Mouse (Mus musculus) stomach, postnatal 0 days (tissue): ENCODE data around the gene Myrip. TPM values are rescaled to one million over a fixed set of nuclear protein-coding genes. Genes with fewer than 3 reads are reported as not detected.
"Not testable (repeated sequence)": the region's sequence is repeated elsewhere in the genome, so short reads cannot be mapped to it uniquely, and the experiment has no call there.

Experiments used
- ATAC-seq: fragments of 200-750 bp; cut with Nextera tagmentation; 2 replicates; pipeline ENCODE4 v1.8.0; 2017; ENCODE audit not compliant: low FRiP score, low TSS enrichment
- DNase-seq: peaks from one replicate; pipeline ENCODE4 v3.0.0-alpha.2; 2016; ENCODE audit warnings: low spot score
- H3K27ac ChIP-seq: fragments of 300-500 bp; sonication (generic); replicated peaks from 2 replicates; pipeline ENCODE4 v1.5.1; 2014; ENCODE audit warnings: mild to moderate bottlenecking, control low read depth
- H3K27me3 ChIP-seq: fragments of 300-500 bp; sonication (generic); 2 replicates; pipeline ENCODE4 v1.6.1; 2014; ENCODE audit warnings: low read length; ENCODE audit not compliant: control insufficient read depth, insufficient read depth
- H3K36me3 ChIP-seq: fragments of 300-500 bp; sonication (generic); 2 replicates; pipeline ENCODE4 v1.6.1; 2014; ENCODE audit warnings: low read length, mixed read lengths; ENCODE audit not compliant: control insufficient read depth, insufficient read depth
- H3K4me1 ChIP-seq: fragments of 300-500 bp; sonication (generic); replicated peaks from 2 replicates; pipeline ENCODE4 v1.6.1; 2014; ENCODE audit warnings: antibody characterized with exemption; ENCODE audit not compliant: control insufficient read depth, insufficient read depth
- H3K4me2 ChIP-seq: fragments of 300-500 bp; sonication (generic); replicated peaks from 2 replicates; pipeline ENCODE4 v1.6.1; 2014; ENCODE audit warnings: low read depth, mild to moderate bottlenecking, control low read depth, moderate library complexity
- H3K4me3 ChIP-seq: fragments of 300-500 bp; sonication (generic); 2 replicates; pipeline ENCODE4 v1.5.1; 2014; ENCODE audit warnings: low read depth, low read length, control low read depth
- H3K9ac ChIP-seq: fragments of 300-500 bp; sonication (generic); 2 replicates; pipeline ENCODE4 v1.6.1; 2014; ENCODE audit warnings: mild to moderate bottlenecking, low read length, control low read depth, mixed read lengths
- H3K9me3 ChIP-seq: fragments of 300-500 bp; sonication (generic); 2 replicates; pipeline ENCODE4 v1.6.1; 2016; ENCODE audit warnings: low read length; ENCODE audit not compliant: control insufficient read depth
- CTCF ChIP-seq: IDR thresholded peaks from 2 replicates; pipeline ENCODE4 v1.5.1; 2016; ENCODE audit warnings: antibody characterized with exemption, low read depth, mild to moderate bottlenecking, moderate library complexity
- EP300 ChIP-seq: optimal IDR thresholded peaks from 2 replicates; pipeline ENCODE3; 2016; ENCODE audit warnings: antibody characterized with exemption
- WGBS: fragments of 180-500 bp; shearing (Covaris S2); extraction: QIAGEN DNeasy Blood & Tissue Kit; methylation state at CpG from one replicate; pipeline ENCODE4 v1.1.7; 2014; 5-methylcytosine and 5-hydroxymethylcytosine counted together
- polyA plus RNA-seq: library from polyadenylated mRNA; unstranded; fragments of >200 nt; fragmentation: Nextera tagmentation; extraction: Ambion mirVana; gene quantifications from 2 replicates; pipeline ENCODE4 v1.2.1, GENCODE M21; 2015

Gene Myrip
- polyA plus RNA-seq, 1 experiment from 2014 or later: 0.38 TPM

GRCm38 (mm10) chr9:120399537-120399936 is 98.2 kb downstream of the Myrip start:
- H3K4me2 ChIP-seq, H3K4me1 ChIP-seq, H3K27ac ChIP-seq, H3K36me3 ChIP-seq, H3K27me3 ChIP-seq, ATAC-seq, H3K9me3 ChIP-seq, H3K9ac ChIP-seq, H3K4me3 ChIP-seq, DNase-seq: not testable (repeated sequence)
- peak; percentile 49 for TF ChIP-seq CTCF
- 82% methylated on average over 2 of the region's 2 CpGs for WGBS

- Histone ChIP-seq H3K27ac (no peak overlapping the region), H3K9me3 (no peaks in the 10 kb centered on the region), H3K4me2 (no peak overlapping the region), H3K4me1 (no peaks in the 10 kb centered on the region), H3K4me3 (no peak overlapping the region), H3K36me3 (no peaks in the 10 kb centered on the region), H3K27me3 (no peaks in the 10 kb centered on the region), H3K9ac (no peak overlapping the region)
- DNase-seq: no peak
- ATAC-seq: no peak
- TF ChIP-seq CTCF (no peak), EP300 (no peak)
- WGBS: 65% methylated on average over 3 of the region's 3 CpGs
Measured at GRCm38 (mm10) chr9:120402368-120402767, 101.1 kb downstream of the Myrip start.

GRCm38 (mm10) chr9:120403661-120404060 is 102.3 kb downstream of the Myrip start:
- no peaks in the 10 kb centered on the region for H3K4me1 ChIP-seq
- H3K27me3 ChIP-seq: no peaks in the 10 kb centered on the region
- H3K9me3 ChIP-seq: no peaks in the 10 kb centered on the region
- no peak overlapping the region for H3K4me3 ChIP-seq
- no peak for TF ChIP-seq CTCF
- DNase-seq: no peak
- no peak overlapping the region for H3K27ac ChIP-seq
- no peak overlapping the region for H3K9ac ChIP-seq
- WGBS: 57% methylated on average over 5 of the region's 5 CpGs
- H3K4me2 ChIP-seq: no peak overlapping the region
- no peaks in the 10 kb centered on the region for H3K36me3 ChIP-seq
- no peak for ATAC-seq

GRCm38 (mm10) chr9:120409663-120410181 is 108.4 kb downstream of the Myrip start:
- H3K27ac ChIP-seq: no peak overlapping the region
- H3K4me3 ChIP-seq: no peak overlapping the region
- no peak overlapping the region for H3K4me2 ChIP-seq
- no peak overlapping the region for H3K9ac ChIP-seq
- no peak for ATAC-seq
- no peak for DNase-seq
- no peaks in the 10 kb centered on the region for H3K36me3 ChIP-seq
- 78% methylated on average over 17 of the region's 17 CpGs for WGBS
- no peaks in the 10 kb centered on the region for H3K4me1 ChIP-seq
- no peaks in the 10 kb centered on the region for H3K27me3 ChIP-seq
- TF ChIP-seq CTCF (no peak), EP300 (no peak)
- no peaks in the 10 kb centered on the region for H3K9me3 ChIP-seq

GRCm38 (mm10) chr9:120410421-120410820 is 109.1 kb downstream of the Myrip start:
- Histone ChIP-seq H3K4me3 (no peak overlapping the region), H3K4me1 (no peaks in the 10 kb centered on the region)
- peak; percentile 75 for DNase-seq

GRCm38 (mm10) chr9:120415504-120415903 is 114.2 kb downstream of the Myrip start:
- peak; percentile 43 for ATAC-seq

More at GRCm38 (mm10) chr9:120410421-120410820, 109.1 kb downstream of the Myrip start:
- TF ChIP-seq EP300 (no peak), CTCF (peak; percentile 81)
- Histone ChIP-seq H3K27me3 (no peaks in the 10 kb centered on the region), H3K27ac (no peak overlapping the region), H3K9ac (no peak overlapping the region), H3K36me3 (no peaks in the 10 kb centered on the region), H3K9me3 (no peaks in the 10 kb centered on the region), H3K4me2 (no peak overlapping the region)
- 19% methylated on average over 5 of the region's 5 CpGs for WGBS
- ATAC-seq: no peak

More at GRCm38 (mm10) chr9:120415504-120415903, 114.2 kb downstream of the Myrip start:
- Histone ChIP-seq H3K9me3 (no peaks in the 10 kb centered on the region), H3K4me2 (no peak overlapping the region), H3K4me3 (no peak overlapping the region), H3K36me3 (no peaks in the 10 kb centered on the region), H3K4me1 (no peaks in the 10 kb centered on the region), H3K9ac (no peak overlapping the region), H3K27ac (no peak overlapping the region), H3K27me3 (no peaks in the 10 kb centered on the region)
- WGBS: 2% methylated on average over 4 of the region's 7 CpGs
- peak; percentile 86 for DNase-seq
- TF ChIP-seq EP300: no peak
- TF ChIP-seq CTCF: peak; percentile 82
